Mouse (Mus musculus) MEL-GATA-1-ER (cell line): ENCODE measurements around the gene Grin3a.
A peak's percentile ranks its signal among the peaks of the same experiment; 100 is the strongest.

Experiments
- DNase-seq: peaks from one replicate; pipeline ENCODE4 v3.0.0-alpha.2; 2012; ENCODE audit warnings: low read depth; ENCODE audit errors: extremely low read depth

The Grin3a gene

GRCm38 (mm10) chr4:49845612-49845985 lies at the start of gene Grin3a:
Gene Grin3a, minus strand, starts transcription at chr4:49845744.
- no peak for DNase-seq

- DNase-seq: no peak
Measured at GRCm38 (mm10) chr4:49891835-49892301, 46.3 kb upstream of the Grin3a start.

GRCm38 (mm10) chr4:49877084-49877483 lies 31.5 kb upstream of the Grin3a start:
- no peak for DNase-seq

GRCm38 (mm10) chr4:49860611-49861010 lies 15.1 kb upstream of the Grin3a start:
- DNase-seq: no peak

DNA sequence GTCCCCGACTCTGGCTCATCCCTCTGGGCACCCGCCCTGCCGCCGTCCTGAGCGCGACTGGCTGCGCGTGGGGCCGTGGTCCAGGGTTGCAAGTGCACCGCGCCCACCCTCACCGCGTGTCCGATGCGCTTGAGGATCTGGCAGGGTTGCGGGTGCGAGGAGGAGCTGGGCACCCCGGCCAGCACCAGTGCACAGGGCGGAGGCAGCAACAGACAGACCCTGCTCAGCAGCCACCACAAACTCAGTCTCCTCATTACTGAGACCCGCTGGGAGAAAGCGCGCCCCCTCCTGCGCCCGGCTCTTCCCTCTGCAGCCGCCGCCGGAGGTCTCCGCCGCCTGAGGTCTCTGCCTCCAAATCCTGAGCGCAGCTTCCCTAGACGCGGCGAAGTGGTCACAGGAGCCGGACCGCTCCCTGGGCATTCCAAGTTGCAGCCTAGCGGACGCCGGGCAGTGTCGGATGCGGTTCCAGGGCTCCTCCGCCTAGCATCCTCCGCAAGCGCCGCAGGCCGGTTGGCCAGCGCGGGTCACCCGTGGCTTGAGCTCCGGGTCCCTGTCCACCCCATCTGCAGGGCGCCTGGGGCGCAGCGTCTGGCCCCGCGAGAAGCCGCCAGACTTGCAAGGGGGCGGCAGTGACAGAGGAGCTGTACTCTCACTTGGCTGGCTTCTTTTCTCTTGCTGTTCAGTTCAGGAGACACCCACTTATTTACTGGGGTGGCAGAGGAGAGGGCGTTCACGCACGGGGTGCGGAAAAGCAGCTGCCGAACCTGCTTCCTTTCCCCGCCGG lies 524 bp downstream of the Grin3a start:
- no peak for DNase-seq

- no peak for DNase-seq
Measured at GRCm38 (mm10) chr4:49844274-49844827, 1.2 kb downstream of the Grin3a start.

GRCm38 (mm10) chr4:49843787-49844186 lies 1.8 kb downstream of the Grin3a start:
- no peak for DNase-seq

- DNase-seq: no peak
Measured at GRCm38 (mm10) chr4:49832035-49832434, 13.5 kb downstream of the Grin3a start.

DNA sequence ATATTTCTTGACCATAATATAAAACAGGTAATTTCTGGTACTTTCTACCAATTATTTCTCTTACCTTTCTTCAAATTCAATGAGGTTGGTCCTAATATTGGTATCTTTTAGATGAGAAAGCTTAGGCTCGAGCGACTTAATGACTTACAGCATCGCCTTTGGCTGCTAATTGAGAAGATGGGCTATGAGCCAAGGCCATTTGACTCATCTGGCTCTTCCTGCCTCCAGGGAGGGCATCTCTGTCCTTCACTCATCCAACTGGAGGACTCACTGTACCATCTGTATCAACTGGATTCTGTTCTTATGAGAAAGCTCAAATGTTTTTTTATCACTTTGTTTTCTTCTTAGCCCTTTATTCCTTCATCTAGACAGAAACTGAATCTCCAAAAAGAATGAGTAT lies 31.7 kb downstream of the Grin3a start:
- no peak for DNase-seq

- no peak for DNase-seq
Measured at GRCm38 (mm10) chr4:49806791-49807190, 38.8 kb downstream of the Grin3a start.

GRCm38 (mm10) chr4:49799338-49799737 lies 46.2 kb downstream of the Grin3a start:
- no peak for DNase-seq

DNA sequence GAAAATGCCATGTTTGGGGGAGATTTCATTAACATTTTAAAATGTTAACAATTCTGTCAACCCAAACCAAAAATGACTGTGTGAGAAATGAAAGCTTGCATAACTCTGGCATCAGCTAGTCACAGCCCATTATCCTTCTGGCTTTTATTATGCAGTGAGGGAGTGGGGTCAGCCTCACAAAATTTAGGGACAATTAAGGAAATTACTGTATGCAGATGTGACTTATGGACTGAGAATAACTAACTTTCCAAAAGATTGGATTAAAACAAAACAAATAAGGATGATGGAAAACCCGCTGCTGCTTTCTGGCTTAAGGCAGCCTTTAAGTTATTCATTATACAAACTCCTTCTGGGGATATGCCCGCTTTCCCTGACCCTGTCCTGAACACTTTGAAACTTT lies 56.6 kb downstream of the Grin3a start:
- no peak for DNase-seq

- DNase-seq: no peak
Measured at GRCm38 (mm10) chr4:49742847-49743246, 102.7 kb downstream of the Grin3a start.

- DNase-seq: no peak
Measured at GRCm38 (mm10) chr4:49741942-49742341, 103.6 kb downstream of the Grin3a start.

DNA sequence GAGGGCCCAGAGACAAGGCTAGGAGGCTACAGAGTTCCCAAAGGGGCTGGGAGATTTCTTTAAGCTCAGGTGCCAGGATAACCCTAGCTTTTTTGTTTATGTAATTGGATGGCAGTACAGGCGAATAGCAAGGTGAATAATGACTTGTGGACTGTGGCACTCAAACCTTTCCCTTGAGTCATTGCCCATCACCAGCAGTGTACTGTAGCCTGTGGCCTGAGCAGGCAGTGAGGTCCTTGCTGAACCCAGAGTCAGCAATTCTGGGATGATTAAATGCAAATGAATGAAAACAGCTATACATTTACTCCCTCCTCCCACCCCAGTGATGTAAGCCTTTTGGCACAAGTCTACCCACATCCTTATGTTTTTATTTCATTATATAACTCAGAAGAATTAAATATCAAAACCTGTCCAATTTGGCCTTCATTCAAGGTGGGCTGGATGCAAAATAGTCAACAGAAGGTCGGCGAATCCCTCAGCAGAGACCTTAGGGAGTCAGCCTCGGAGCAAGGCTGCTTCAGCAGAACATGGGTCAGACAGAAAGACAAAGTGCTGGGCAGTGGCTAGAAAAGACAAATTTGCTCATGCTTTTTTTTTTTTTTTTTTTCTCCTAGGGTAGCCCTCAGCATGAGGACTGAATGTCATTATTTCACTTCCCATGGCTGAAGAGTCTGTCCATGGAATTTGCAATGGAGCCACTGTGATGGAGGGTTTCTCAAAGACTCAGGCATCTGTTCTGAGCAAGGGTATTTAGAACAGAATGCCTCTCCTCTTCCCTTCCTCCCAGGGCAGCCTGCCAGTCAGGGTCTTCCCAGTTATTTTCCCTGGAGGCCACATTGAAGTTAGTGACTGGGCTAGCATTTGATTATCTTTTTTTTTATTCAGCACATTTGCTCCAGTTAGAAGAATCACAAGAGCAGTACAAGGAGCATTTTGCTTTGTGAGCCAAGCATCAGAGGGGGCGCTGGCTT lies 104.5 kb downstream of the Grin3a start:
- no peak for DNase-seq

GRCm38 (mm10) chr4:49739561-49739960 lies 106.0 kb downstream of the Grin3a start:
- DNase-seq: no peak

DNA sequence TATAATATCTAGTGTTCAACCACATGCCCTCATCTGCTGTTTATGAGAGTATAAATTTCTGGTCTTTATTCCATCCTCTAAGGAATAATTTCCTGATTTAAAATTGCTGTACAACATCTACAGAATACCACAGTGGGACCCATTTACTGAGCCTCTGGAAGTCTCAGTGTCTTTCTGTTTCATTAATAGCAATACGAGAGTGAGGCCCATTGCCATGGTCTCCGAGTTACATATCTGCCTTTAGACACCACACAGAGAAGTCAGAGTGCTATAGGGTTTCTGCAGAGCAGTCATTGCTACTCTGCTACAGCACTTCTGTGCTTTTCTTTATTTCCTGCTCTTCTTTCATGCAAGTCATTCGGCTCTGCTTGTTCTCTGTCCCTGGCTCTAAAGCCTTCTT lies 116.2 kb downstream of the Grin3a start:
- DNase-seq: no peak

DNA sequence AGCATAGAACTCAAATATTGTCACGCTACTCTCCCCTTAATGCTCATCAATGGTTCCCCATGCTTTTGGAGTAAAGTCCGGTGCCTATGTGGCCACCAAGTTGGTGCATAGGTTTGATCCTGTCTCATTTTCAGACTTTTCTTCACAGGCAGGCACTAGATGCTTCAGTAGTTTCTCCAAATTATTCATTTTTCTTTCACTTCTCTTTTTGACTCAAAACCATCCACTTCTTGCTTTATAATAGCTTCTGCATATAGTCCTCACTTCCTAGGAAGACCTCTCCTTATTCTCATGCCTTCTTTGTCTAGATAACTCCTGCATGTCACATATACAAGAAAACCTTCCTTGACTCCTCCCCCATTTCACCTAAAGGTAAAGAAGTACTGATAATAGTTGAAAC lies 121.6 kb downstream of the Grin3a start:
- DNase-seq: no peak

GRCm38 (mm10) chr4:49691405-49692194 lies 153.9 kb downstream of the Grin3a start:
- no peak for DNase-seq

GRCm38 (mm10) chr4:49688594-49689288 lies 156.8 kb downstream of the Grin3a start:
- peak; percentile 33 for DNase-seq
